Mouse (Mus musculus) lung, adult 2 months (tissue): ENCODE data around the gene Ghrhr.

Experiments used
- CTCF ChIP-seq: fragments of 200-500 bp; IDR thresholded peaks from 2 replicates; pipeline ENCODE4 v1.5.1; 2011; ENCODE audit warnings: mild to moderate bottlenecking, low read length, control low read depth; ENCODE audit not compliant: insufficient read depth
- POLR2A ChIP-seq: fragments of 200-500 bp; IDR thresholded peaks from 2 replicates; pipeline ENCODE4 v1.6.1; 2011; ENCODE audit warnings: low read depth, mild to moderate bottlenecking, control low read depth, low read length, borderline replicate concordance; ENCODE audit errors: extremely low read depth

DNA sequence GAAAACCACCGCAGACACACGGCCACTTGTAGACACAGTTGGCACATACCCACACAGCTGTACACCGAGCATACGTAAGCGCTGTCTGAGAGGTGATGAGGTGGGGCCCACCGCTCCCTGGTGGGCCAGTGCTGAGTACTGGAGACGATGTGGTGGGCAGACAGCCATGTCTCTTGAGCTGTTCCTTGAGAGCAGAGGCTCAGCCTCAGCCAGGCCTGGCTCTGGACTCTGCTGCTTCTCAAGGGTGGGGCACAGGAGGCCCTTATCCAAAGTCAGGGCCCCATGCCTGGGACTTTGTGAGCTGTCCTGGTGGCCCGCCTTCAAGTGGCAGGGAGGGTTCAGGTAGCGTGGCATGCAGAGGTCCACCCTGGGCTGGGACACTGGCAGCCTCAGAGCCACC lies 33.8 kb upstream of the Ghrhr start:
- TF ChIP-seq POLR2A (no peak), CTCF (no peak)
